Mouse (Mus musculus) ES-Bruce4 (cell line): ENCODE results near the gene Ireb2. TPM values are rescaled to one million over a fixed set of nuclear protein-coding genes. Genes with fewer than 3 reads are reported as not detected.
"Not testable (repeated sequence)": the region's sequence is repeated elsewhere in the genome, so short reads cannot be mapped to it uniquely, and the experiment has no call there.

ENCODE experiments used
- H3K27ac ChIP-seq: 2 replicates; pipeline ENCODE4 v1.5.1; 2012; ENCODE audit warnings: low read length, inconsistent platforms; ENCODE audit not compliant: insufficient read depth
- H3K27me3 ChIP-seq: 2 replicates; pipeline ENCODE4 v1.6.1; 2012; ENCODE audit warnings: mild to moderate bottlenecking, low read length, inconsistent platforms; ENCODE audit not compliant: control insufficient read depth, poor library complexity, insufficient read depth, severe bottlenecking
- H3K36me3 ChIP-seq: 2 replicates; pipeline ENCODE4 v1.6.1; 2012; ENCODE audit warnings: inconsistent platforms, mild to moderate bottlenecking, low read length, moderate library complexity; ENCODE audit not compliant: control insufficient read depth, poor library complexity, insufficient read depth, severe bottlenecking
- H3K4me1 ChIP-seq: one replicate; pipeline ENCODE4 v1.8.1; 2011; ENCODE audit warnings: low read length; ENCODE audit not compliant: control insufficient read depth, insufficient read depth
- H3K4me3 ChIP-seq: 2 replicates; pipeline ENCODE4 v1.5.1; 2011; ENCODE audit warnings: low read depth, mild to moderate bottlenecking, low read length
- H3K9ac ChIP-seq: 2 replicates; pipeline ENCODE4 v1.6.1; 2012; ENCODE audit warnings: low read depth, mild to moderate bottlenecking, inconsistent platforms; ENCODE audit not compliant: poor library complexity, severe bottlenecking
- H3K9me3 ChIP-seq: replicated peaks from 2 replicates; pipeline ENCODE4 v1.6.1; 2012; ENCODE audit warnings: mild to moderate bottlenecking, low read length, inconsistent platforms; ENCODE audit not compliant: control insufficient read depth, poor library complexity, insufficient read depth, severe bottlenecking
- CTCF ChIP-seq: IDR thresholded peaks from one replicate; pipeline ENCODE4 v1.8.1; 2011; ENCODE audit warnings: low read depth, low read length
- EP300 ChIP-seq: IDR thresholded peaks from 2 replicates; pipeline ENCODE4 v1.6.1; 2011; ENCODE audit warnings: low read depth, low read length; ENCODE audit not compliant: insufficient read depth
- POLR2A ChIP-seq: IDR thresholded peaks from one replicate; pipeline ENCODE4 v1.8.1; 2011; ENCODE audit warnings: low read length; ENCODE audit not compliant: insufficient read depth
- polyA plus RNA-seq: library from polyadenylated mRNA; stranded (reverse); fragments of >200 nt; gene quantifications from 2 replicates; pipeline ENCODE4 v1.2.4, GENCODE M21; 2011; ENCODE audit warnings: low read depth; ENCODE audit not compliant: missing spikeins, insufficient read depth, insufficient read length

The Ireb2 gene
- polyA plus RNA-seq, 1 experiment, result 126 TPM

- TF ChIP-seq CTCF, result no peak
- TF ChIP-seq POLR2A, result no peak
- no peak for TF ChIP-seq EP300
- Histone ChIP-seq H3K4me1 (peaks cover 2% of the 10 kb centered on the region), H3K36me3 (no peaks in the 10 kb centered on the region), H3K27ac (no peak overlapping the region), H3K9me3 (no peaks in the 10 kb centered on the region), H3K4me3 (no peak overlapping the region), H3K9ac (no peak overlapping the region), H3K27me3 (no peaks in the 10 kb centered on the region; the same call in 1 of the 2 replicates)
Measured at GRCm38 (mm10) chr9:54844556-54845176, 18.9 kb upstream of the Ireb2 start.

- Histone ChIP-seq H3K36me3 (no peaks in the 10 kb centered on the region), H3K27me3 (no peaks in the 10 kb centered on the region; the same call in 1 of the 2 replicates), H3K4me1 (no peaks in the 10 kb centered on the region), H3K27ac (no peak overlapping the region), H3K9me3 (no peaks in the 10 kb centered on the region), H3K4me3 (no peak overlapping the region), H3K9ac (no peak overlapping the region)
- TF ChIP-seq POLR2A (no peak), CTCF (no peak), EP300 (no peak)
Measured at GRCm38 (mm10) chr9:54848203-54848602, 15.4 kb upstream of the Ireb2 start.

- H3K4me1 ChIP-seq, H3K4me3 ChIP-seq, H3K27ac ChIP-seq, H3K9ac ChIP-seq, H3K9me3 ChIP-seq, H3K27me3 ChIP-seq, H3K36me3 ChIP-seq: not testable (repeated sequence)
Measured at GRCm38 (mm10) chr9:54853036-54853435, 10.6 kb upstream of the Ireb2 start.

- Histone ChIP-seq H3K27me3 (no peaks in the 10 kb centered on the region), H3K4me1 (peaks cover 4% of the 10 kb centered on the region), H3K27ac (no peak overlapping the region), H3K4me3 (no peak overlapping the region), H3K9ac (no peak overlapping the region), H3K36me3 (no peaks in the 10 kb centered on the region), H3K9me3 (no peaks in the 10 kb centered on the region)
- no peak for TF ChIP-seq CTCF
Measured at GRCm38 (mm10) chr9:54853619-54854018, 10.0 kb upstream of the Ireb2 start.

- H3K36me3 ChIP-seq, result no peaks in the 10 kb centered on the region
- TF ChIP-seq POLR2A (no peak), EP300 (no peak), CTCF (no peak)
- H3K27me3 ChIP-seq, result no peaks in the 10 kb centered on the region
- H3K4me3 ChIP-seq, result no peak overlapping the region
- peak overlapping the region; percentile 70 for H3K27ac ChIP-seq
- H3K9me3 ChIP-seq, result no peaks in the 10 kb centered on the region
- H3K9ac ChIP-seq, result no peak overlapping the region
- H3K4me1 ChIP-seq, result peaks cover 4% of the 10 kb centered on the region
Measured at GRCm38 (mm10) chr9:54855638-54856037, 8.0 kb upstream of the Ireb2 start.

- Histone ChIP-seq H3K4me1 (peaks cover 5% of the 10 kb centered on the region), H3K9ac (no peak overlapping the region), H3K36me3 (no peaks in the 10 kb centered on the region), H3K4me3 (no peak overlapping the region), H3K27ac (peak overlapping the region; percentile 70), H3K27me3 (no peaks in the 10 kb centered on the region), H3K9me3 (no peaks in the 10 kb centered on the region)
- TF ChIP-seq POLR2A (no peak), CTCF (no peak), EP300 (no peak)
Measured at GRCm38 (mm10) chr9:54856121-54856520, 7.5 kb upstream of the Ireb2 start.
